Mouse (Mus musculus) c-Kit-positive CD71-positive TER-119-positive erythroid progenitor cells, embryonic 14.5 days (primary cell): ENCODE results near the gene Plbd2.
"Not testable (repeated sequence)": the region's sequence is repeated elsewhere in the genome, so short reads cannot be mapped to it uniquely, and the experiment has no call there.

Experiments
- DNase-seq: peaks from one replicate; pipeline ENCODE4 v3.0.0-alpha.2; 2013; ENCODE audit warnings: low spot score

Plbd2 gene

GRCm38 (mm10) chr5:120510982-120511642 lies 7.7 kb upstream of the Plbd2 start, which contains the start of gene Slc8b1:
Slc8b1 (plus strand) TSS chr5:120511168.
- peak; percentile 90 for DNase-seq

DNA sequence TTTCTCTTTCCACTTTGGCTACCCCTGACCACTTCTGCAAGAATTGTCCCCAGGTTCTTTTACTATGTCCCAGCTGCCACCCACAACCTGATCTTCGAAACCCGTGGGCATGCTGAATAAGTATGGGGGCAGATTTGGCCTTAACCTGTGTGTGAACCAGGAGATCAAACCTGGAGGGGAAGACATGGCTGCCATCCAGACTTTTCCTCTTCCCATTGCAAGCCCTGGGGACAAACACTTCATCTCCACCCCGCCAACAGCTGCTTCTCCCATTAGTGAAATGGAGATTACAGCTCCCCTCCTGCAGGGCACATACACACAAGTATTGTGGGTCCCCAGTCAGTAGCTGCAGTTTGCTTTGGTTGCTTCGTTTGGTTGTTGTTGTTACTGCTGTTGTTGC lies 3.9 kb upstream of the Plbd2 start:
- no peak for DNase-seq

DNA sequence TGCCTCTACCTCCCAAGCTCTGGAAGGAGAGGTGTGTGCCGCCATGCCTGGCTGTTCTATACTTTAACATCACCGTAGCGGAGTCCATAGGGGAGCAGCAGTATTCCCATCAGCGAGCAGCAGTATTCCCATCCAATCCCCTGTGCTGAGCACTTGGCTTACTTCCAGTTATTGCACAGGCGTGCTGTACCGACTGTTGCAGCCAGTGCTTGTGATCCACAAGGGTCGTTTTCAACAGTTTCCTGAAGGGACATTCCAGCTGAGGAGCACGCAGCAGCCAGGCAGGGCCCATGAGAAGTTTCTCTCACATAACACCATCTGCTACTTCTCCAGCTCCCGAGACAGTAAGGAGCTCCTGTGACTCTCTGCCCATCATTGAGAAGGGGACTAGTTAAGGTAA lies 3.1 kb upstream of the Plbd2 start:
- DNase-seq, result no peak

GRCm38 (mm10) chr5:120505781-120506180 lies 2.4 kb upstream of the Plbd2 start:
- no peak for DNase-seq

GRCm38 (mm10) chr5:120505368-120505767 lies 1.9 kb upstream of the Plbd2 start:
- peak; percentile 65 for DNase-seq

- DNase-seq, result no peak
These were observed 716 bp downstream of the Plbd2 start for GRCm38 (mm10) chr5:120502675-120503143.

DNA sequence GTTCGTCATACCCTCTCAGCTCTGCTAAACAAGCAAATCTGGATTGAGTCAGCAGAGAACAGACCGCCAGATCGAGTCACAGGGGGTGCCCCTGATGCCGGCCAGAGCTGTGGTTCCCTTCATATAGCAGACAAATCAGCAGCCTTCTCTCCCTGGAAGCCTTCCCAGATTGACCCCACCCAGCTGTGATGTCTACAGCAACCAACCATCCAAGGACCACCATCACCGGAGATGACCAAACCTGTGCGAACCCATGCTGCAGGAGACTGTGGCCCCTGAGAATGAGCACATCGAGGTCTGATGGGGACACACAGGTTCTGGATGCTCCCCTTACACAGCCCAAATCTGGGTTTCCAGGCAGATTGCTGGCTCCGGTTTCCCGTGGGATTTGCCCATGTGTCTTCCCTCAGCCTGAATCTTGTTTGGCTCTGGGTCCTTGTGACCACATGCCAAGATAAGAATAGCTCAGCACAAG lies 1.2 kb downstream of the Plbd2 start:
- no peak for DNase-seq

- DNase-seq, result not testable (repeated sequence)
These were observed 2.8 kb downstream of the Plbd2 start for GRCm38 (mm10) chr5:120500609-120501008.

GRCm38 (mm10) chr5:120499202-120499601 lies 4.2 kb downstream of the Plbd2 start:
- no peak for DNase-seq

DNA sequence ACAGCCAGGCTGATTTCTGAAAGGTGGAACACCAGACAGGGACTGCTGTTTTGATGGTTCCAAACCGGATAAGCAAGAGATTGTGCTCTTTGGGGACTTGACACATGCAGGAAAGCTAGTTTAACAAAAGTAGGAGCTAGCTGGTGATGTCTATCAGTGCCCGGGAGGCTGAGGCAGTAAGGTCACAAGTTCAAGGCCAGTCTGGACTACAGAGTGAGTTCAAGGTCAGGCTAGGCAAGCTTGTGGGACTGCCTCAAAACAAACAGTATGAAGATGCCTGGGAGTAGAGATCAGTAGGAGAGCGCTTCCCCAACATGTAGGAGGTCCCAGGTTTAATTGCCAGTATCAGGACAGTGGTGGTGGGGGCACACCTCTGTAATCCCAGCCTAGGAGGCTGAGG lies 6.4 kb downstream of the Plbd2 start:
- DNase-seq, result no peak

DNA sequence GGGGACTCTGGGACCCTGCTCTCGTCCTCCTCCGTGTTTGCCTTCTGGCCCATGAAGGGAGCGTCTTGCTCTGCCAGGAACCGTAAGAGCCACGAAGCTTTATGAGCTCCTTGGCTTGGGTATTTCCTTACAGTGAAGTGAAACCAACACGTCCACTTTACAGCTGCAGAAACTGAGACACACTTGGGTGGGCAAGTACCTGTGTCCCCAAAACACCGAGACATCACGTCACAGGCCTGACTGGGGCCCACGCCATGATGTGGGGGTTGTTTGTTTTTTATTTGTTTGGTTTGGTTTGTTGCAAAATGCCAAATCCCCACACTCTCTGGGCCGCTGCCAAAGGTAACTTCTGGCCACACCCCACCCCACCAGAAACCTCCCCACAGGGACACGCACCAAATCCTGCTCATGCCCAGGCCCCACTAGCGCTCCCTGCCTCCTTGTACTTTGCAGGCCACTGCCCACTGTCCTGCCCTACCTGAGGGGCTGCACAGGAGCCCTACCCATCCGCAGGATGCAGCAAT lies 7.7 kb downstream of the Plbd2 start:
- no peak for DNase-seq

- no peak for DNase-seq
These were observed 8.2 kb downstream of the Plbd2 start for GRCm38 (mm10) chr5:120495064-120495702.

DNA sequence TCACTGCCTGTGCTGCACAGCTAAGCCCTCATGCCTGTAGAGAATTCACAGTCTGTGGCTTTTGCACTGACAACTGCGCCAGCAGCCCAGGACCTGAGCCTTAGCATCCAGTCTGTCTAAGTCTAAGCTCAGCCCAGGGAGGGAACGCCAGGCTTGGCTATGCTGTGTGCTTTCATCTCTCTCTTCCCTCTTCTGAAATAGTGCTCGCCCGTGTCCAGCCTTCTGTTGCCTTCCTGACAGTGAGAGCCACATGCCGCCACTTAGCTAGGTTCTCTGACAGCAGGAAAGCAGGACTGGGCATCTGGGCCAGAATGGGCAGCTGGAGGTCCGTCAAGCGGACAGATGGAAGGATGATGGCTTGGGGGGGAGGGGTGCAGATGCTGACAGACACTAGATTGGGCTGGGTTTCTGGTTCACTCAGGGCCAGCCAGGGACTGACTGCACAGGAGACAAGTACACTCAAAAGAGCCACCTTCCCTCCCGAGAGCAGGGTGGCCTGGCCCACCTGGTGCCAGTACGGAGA lies 9.5 kb downstream of the Plbd2 start:
- no peak for DNase-seq

- no peak for DNase-seq
These were observed 10.0 kb downstream of the Plbd2 start for GRCm38 (mm10) chr5:120493440-120493839.

DNA sequence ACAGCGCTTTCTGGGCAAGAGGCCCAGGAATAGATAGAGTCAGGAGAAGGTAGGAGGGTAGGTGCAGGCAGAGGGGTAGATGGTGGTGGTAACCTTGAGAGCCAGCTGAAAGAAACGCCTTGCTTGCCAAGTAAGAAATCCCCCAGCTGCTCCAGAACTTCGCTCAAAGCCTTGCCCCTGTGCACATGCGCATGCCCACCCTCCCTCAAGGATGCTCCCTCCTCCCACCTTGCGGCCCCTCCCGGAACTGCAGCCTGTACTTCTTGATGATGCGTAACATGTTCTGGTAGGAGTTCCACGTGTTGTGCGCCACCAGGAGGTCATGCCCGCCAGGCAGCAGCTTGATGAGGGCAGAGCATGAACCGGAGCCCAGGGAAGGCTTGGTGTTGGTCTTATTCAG lies 11.0 kb downstream of the Plbd2 start:
- DNase-seq, result no peak

DNA sequence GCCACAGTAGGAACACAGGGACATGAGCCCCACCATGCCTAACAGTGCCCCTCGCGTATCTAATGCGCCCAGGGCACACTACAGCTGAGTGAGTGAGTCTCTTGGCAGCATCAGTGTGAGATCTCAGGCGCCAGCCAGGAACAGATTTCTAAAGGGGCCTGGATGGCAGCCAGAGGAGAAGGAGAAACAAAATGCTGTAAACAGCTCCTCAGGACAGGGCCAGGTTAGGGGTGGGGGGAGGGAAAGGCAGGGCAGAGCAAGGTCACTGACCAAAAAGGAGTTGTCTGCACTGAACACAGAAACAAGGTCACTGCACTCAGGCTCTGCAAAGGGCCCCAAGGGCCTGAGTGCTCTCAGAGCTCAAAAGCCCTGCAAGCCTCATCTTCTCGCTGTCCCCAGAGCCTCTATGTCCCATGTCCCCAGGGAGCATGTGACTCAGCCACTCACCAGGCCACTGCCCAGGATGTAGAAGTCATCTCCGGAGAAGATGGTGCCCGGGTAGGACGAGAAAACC lies 12.7 kb downstream of the Plbd2 start:
- DNase-seq, result no peak

DNA sequence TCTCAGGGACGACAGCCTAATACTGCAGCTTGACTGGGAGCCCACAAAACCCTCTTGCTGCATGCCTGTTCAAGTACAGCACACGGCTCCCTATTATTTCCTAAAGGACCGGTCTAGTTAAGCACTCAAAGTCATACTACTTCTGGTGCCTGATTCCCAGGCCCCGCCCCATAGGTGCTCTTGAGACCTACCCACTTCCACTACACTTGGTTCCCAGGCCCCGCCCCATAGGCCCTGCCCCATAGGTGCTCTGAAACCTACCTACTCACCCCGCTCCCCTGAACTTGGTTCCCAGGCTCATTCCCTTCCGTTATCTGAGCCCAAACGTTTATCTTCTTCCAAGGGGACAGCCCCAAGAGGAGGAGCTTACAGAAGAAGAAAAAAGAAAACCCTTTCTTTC lies 15.6 kb downstream of the Plbd2 start:
- DNase-seq, result no peak

DNA sequence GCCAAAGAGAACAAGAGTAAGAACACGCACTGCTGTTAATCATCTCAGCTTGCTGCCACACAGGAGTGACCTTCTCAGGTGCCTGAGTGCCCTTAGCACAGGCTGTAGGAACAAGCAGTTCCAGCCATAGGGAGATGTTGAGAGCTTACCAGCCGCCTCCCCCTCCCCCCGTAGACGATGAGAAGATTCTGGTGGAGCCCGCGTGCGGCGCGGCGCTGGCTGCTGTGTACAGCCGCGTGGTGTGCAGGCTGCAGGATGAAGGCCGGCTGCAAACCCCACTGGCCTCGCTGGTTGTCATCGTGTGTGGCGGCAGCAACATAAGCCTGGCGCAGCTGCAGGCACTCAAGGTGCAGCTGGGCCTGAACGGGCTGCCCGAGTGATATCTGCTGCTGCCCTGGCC lies 20.0 kb downstream of the Plbd2 start:
- no peak for DNase-seq

DNA sequence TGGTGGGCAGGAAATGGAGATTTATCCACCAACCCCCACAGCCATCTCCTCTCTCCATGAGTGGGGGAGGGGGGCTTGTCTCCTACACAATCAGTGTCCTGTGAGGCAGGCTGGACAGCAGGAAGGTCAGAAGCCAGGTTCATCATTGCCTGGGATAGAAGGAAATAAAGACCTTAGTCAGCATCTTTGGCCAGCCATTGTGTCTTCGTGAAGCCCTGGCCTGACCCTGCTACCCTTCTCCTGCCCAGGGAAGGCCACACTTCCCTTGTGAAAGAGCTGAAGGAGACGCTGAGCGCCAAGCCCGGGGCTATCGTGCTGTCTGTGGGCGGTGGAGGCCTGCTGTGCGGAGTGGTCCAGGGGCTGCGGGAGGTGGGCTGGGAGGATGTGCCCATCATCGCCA lies 22.2 kb downstream of the Plbd2 start:
- no peak for DNase-seq

GRCm38 (mm10) chr5:120479538-120479937 lies 23.9 kb downstream of the Plbd2 start:
- no peak for DNase-seq

DNA sequence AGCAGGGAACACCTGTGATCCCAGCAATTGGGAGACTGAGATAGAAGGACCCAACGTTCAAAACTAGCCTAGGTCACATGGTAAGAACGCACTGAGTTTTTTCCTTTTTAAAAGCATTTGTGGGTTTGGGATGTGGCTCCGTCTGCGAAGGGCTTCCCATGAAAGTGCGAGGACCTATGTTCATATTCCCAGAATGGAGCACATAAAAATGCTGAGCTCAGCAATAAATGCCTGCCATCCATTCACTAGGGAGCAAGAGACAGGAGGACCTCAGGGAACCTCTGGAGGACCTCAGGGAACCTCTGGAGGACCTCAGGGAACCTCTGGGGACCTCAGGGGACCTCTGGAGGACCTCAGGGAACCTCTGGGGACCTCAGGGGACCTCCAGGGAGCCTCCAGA lies 25.4 kb downstream of the Plbd2 start:
- DNase-seq, result no peak

- no peak for DNase-seq
These were observed 27.1 kb downstream of the Plbd2 start, which contains the start of gene Sds for GRCm38 (mm10) chr5:120476296-120476695. Sds (plus strand) TSS chr5:120476526.

- no peak for DNase-seq
These were observed 27.6 kb downstream of the Plbd2 start for GRCm38 (mm10) chr5:120475861-120476260.
